Mouse (Mus musculus): Measurements from ENCODE around the gene Dync2li1. TPM values are rescaled to one million over a fixed set of nuclear protein-coding genes. Genes with fewer than 3 reads are reported as not detected.
A peak's percentile ranks its signal among the peaks of the same experiment; 100 is the strongest.

Dync2li1 gene
- polyA plus RNA-seq, 1 experiment from 2014 or later = 27.8 TPM

GRCm38 (mm10) chr17:84611971-84612370 lies 14.3 kb upstream of the Dync2li1 start:
- no peaks in the 10 kb centered on the region for H3K4me1 ChIP-seq
- 0 out of 2 replicates have a peak, but pooled peaks cover 3% of the 10 kb centered on the region for H3K9me3 ChIP-seq
- no peaks in the 10 kb centered on the region for H3K27me3 ChIP-seq (replicated peaks)
- no peak overlapping the region for H3K4me3 ChIP-seq (replicated peaks)
- no peak overlapping the region for H3K4me2 ChIP-seq
- H3K9ac ChIP-seq = no peak overlapping the region
- WGBS = 61% methylated on average over 7 of the region's 7 CpGs
- H3K36me3 ChIP-seq = peaks cover 16% of the 10 kb centered on the region
- no peak for ATAC-seq (ENCODE audit: insufficient read depth, low FRiP score, low read depth)
- H3K27ac ChIP-seq = no peak overlapping the region

- no peak overlapping the region for H3K4me3 ChIP-seq (replicated peaks)
- ATAC-seq (ENCODE audit: insufficient read depth, low FRiP score, low read depth) = no peak
- no peak overlapping the region for H3K27ac ChIP-seq
- H3K4me1 ChIP-seq = no peaks in the 10 kb centered on the region; the same call in 1 of the 2 replicates
- no peak overlapping the region for H3K4me2 ChIP-seq
- WGBS = 80% methylated on average over 11 of the region's 11 CpGs
- H3K9ac ChIP-seq = no peak overlapping the region
- H3K27me3 ChIP-seq (replicated peaks) = no peaks in the 10 kb centered on the region
- peaks cover 12% of the 10 kb centered on the region for H3K36me3 ChIP-seq
- 0 out of 2 replicates have a peak, but pooled peaks cover 3% of the 10 kb centered on the region for H3K9me3 ChIP-seq
Measured at GRCm38 (mm10) chr17:84615811-84616210, 10.5 kb upstream of the Dync2li1 start.

GRCm38 (mm10) chr17:84616526-84617074 lies 9.7 kb upstream of the Dync2li1 start:
- H3K36me3 ChIP-seq = peaks cover 12% of the 10 kb centered on the region
- WGBS = 78% methylated on average over 6 of the region's 6 CpGs
- no peak for ATAC-seq (ENCODE audit: insufficient read depth, low FRiP score, low read depth)

GRCm38 (mm10) chr17:84617953-84618352 lies 8.3 kb upstream of the Dync2li1 start:
- 95% methylated on average over 6 of the region's 6 CpGs for WGBS
- Histone ChIP-seq H3K4me2 (no peak overlapping the region), H3K9ac (no peak overlapping the region), H3K9me3 (0 out of 2 replicates have a peak, but pooled peaks cover 3% of the 10 kb centered on the region), H3K27ac (no peak overlapping the region), H3K27me3 (replicated peaks) (no peaks in the 10 kb centered on the region), H3K4me1 (no peaks in the 10 kb centered on the region; the same call in 1 of the 2 replicates), H3K36me3 (peaks cover 12% of the 10 kb centered on the region), H3K4me3 (replicated peaks) (no peak overlapping the region)
- ATAC-seq (ENCODE audit: insufficient read depth, low FRiP score, low read depth) = no peak

More at GRCm38 (mm10) chr17:84616526-84617074, 9.7 kb upstream of the Dync2li1 start:
- Histone ChIP-seq H3K9ac (no peak overlapping the region), H3K27me3 (replicated peaks) (no peaks in the 10 kb centered on the region), H3K4me3 (replicated peaks) (no peak overlapping the region), H3K9me3 (0 out of 2 replicates have a peak, but pooled peaks cover 3% of the 10 kb centered on the region), H3K4me2 (no peak overlapping the region), H3K27ac (no peak overlapping the region), H3K4me1 (no peaks in the 10 kb centered on the region; the same call in 1 of the 2 replicates)

GRCm38 (mm10) chr17:84619112-84619511 lies 7.2 kb upstream of the Dync2li1 start:
- Histone ChIP-seq H3K4me3 (replicated peaks) (no peak overlapping the region), H3K9me3 (no peaks in the 10 kb centered on the region), H3K27ac (peak overlapping the region; percentile 77; the same call in 1 of the 2 replicates), H3K27me3 (replicated peaks) (no peaks in the 10 kb centered on the region), H3K4me1 (no peaks in the 10 kb centered on the region; the same call in 1 of the 2 replicates), H3K9ac (no peak overlapping the region), H3K36me3 (peaks cover 3% of the 10 kb centered on the region; the same call in 1 of the 2 replicates), H3K4me2 (no peak overlapping the region)
- ATAC-seq (ENCODE audit: insufficient read depth, low FRiP score, low read depth) = no peak
- 80% methylated on average over 7 of the region's 7 CpGs for WGBS

- 44% methylated on average over 3 of the region's 3 CpGs for WGBS
Measured at GRCm38 (mm10) chr17:84620076-84620475, 6.2 kb upstream of the Dync2li1 start.

GRCm38 (mm10) chr17:84620610-84621009 lies 5.7 kb upstream of the Dync2li1 start:
- Histone ChIP-seq H3K4me1 (no peaks in the 10 kb centered on the region; the same call in 1 of the 2 replicates), H3K4me2 (no peak overlapping the region), H3K4me3 (replicated peaks) (no peak overlapping the region), H3K27me3 (replicated peaks) (no peaks in the 10 kb centered on the region), H3K27ac (peak overlapping the region; percentile 77; the same call in 1 of the 2 replicates), H3K9ac (no peak overlapping the region), H3K9me3 (no peaks in the 10 kb centered on the region), H3K36me3 (no peaks in the 10 kb centered on the region)
- WGBS = 88% methylated on average over 6 of the region's 6 CpGs
- ATAC-seq (ENCODE audit: insufficient read depth, low FRiP score, low read depth) = no peak

More at GRCm38 (mm10) chr17:84620076-84620475, 6.2 kb upstream of the Dync2li1 start:
- peak overlapping the region; percentile 77 for H3K27ac ChIP-seq
- no peak; the same call in 1 of the 2 replicates for ATAC-seq (ENCODE audit: insufficient read depth, low FRiP score, low read depth)
- H3K4me1 ChIP-seq = no peaks in the 10 kb centered on the region; the same call in 1 of the 2 replicates
- no peaks in the 10 kb centered on the region for H3K36me3 ChIP-seq
- no peaks in the 10 kb centered on the region for H3K27me3 ChIP-seq (replicated peaks)
- H3K9me3 ChIP-seq = no peaks in the 10 kb centered on the region
- no peak overlapping the region for H3K4me3 ChIP-seq (replicated peaks)
- H3K9ac ChIP-seq = no peak overlapping the region
- no peak overlapping the region for H3K4me2 ChIP-seq

GRCm38 (mm10) chr17:84621209-84621608 lies 5.1 kb upstream of the Dync2li1 start:
- Histone ChIP-seq H3K36me3 (no peaks in the 10 kb centered on the region), H3K4me2 (no peak overlapping the region), H3K9ac (no peak overlapping the region), H3K9me3 (no peaks in the 10 kb centered on the region), H3K27ac (no peak overlapping the region), H3K27me3 (replicated peaks) (no peaks in the 10 kb centered on the region), H3K4me3 (replicated peaks) (no peak overlapping the region), H3K4me1 (no peaks in the 10 kb centered on the region; the same call in 1 of the 2 replicates)
- ATAC-seq (ENCODE audit: insufficient read depth, low FRiP score, low read depth) = no peak
- WGBS = 86% methylated on average over 6 of the region's 6 CpGs

- Histone ChIP-seq H3K36me3 (no peaks in the 10 kb centered on the region), H3K27me3 (replicated peaks) (no peaks in the 10 kb centered on the region), H3K4me2 (no peak overlapping the region), H3K4me1 (peaks cover 3% of the 10 kb centered on the region; the same call in 1 of the 2 replicates), H3K4me3 (replicated peaks) (no peak overlapping the region), H3K27ac (no peak overlapping the region), H3K9ac (no peak overlapping the region), H3K9me3 (no peaks in the 10 kb centered on the region)
- no peak for ATAC-seq (ENCODE audit: insufficient read depth, low FRiP score, low read depth)
- WGBS = 78% methylated on average over 4 of the region's 4 CpGs
Measured at GRCm38 (mm10) chr17:84622028-84622427, 4.3 kb upstream of the Dync2li1 start.

- Histone ChIP-seq H3K4me3 (replicated peaks) (no peak overlapping the region), H3K4me1 (peaks cover 4% of the 10 kb centered on the region; the same call in 1 of the 2 replicates), H3K36me3 (no peaks in the 10 kb centered on the region), H3K27me3 (replicated peaks) (no peaks in the 10 kb centered on the region), H3K9ac (no peak overlapping the region), H3K4me2 (no peak overlapping the region), H3K9me3 (no peaks in the 10 kb centered on the region), H3K27ac (peak overlapping the region; percentile 77)
- WGBS = 43% methylated on average over 2 of the region's 2 CpGs
- ATAC-seq (ENCODE audit: insufficient read depth, low FRiP score, low read depth) = no peak
Measured at GRCm38 (mm10) chr17:84622873-84623272, 3.4 kb upstream of the Dync2li1 start.

GRCm38 (mm10) chr17:84626857-84627305 lies 585 bp downstream of the Dync2li1 start:
- WGBS = 17% methylated on average over 9 of the region's 9 CpGs
- Histone ChIP-seq H3K27me3 (replicated peaks) (no peaks in the 10 kb centered on the region), H3K4me3 (replicated peaks) (peak overlapping the region; percentile 70), H3K9me3 (no peaks in the 10 kb centered on the region), H3K9ac (peak overlapping the region; percentile 25; the same call in 1 of the 2 replicates), H3K27ac (no peak overlapping the region; the same call in 1 of the 2 replicates), H3K4me2 (peak overlapping the region; percentile 87), H3K4me1 (peaks cover 4% of the 10 kb centered on the region; the same call in 1 of the 2 replicates), H3K36me3 (no peaks in the 10 kb centered on the region)
- peak; percentile 10; the same call in 1 of the 2 replicates for ATAC-seq (ENCODE audit: insufficient read depth, low FRiP score, low read depth)

- no peak for ATAC-seq (ENCODE audit: insufficient read depth, low FRiP score, low read depth)
- H3K9me3 ChIP-seq = no peaks in the 10 kb centered on the region
- no peaks in the 10 kb centered on the region for H3K27me3 ChIP-seq (replicated peaks)
- H3K9ac ChIP-seq = no peak overlapping the region
- H3K4me3 ChIP-seq (replicated peaks) = no peak overlapping the region
- no peaks in the 10 kb centered on the region for H3K36me3 ChIP-seq
- H3K4me2 ChIP-seq = no peak overlapping the region
- peaks cover 4% of the 10 kb centered on the region; the same call in 1 of the 2 replicates for H3K4me1 ChIP-seq
- WGBS = 83% methylated on average over 10 of the region's 10 CpGs
- H3K27ac ChIP-seq = no peak overlapping the region
Measured at GRCm38 (mm10) chr17:84627721-84628120, 1.4 kb downstream of the Dync2li1 start.

All from stomach, embryonic 15.5 days (tissue).